ENCODE assay signal across 14 mouse cellular contexts in genomic region chr2:31727576-31728277, GRCm38 (mm10). TPM values are rescaled to one million over a fixed set of nuclear protein-coding genes. Genes with fewer than 3 reads are reported as not detected.
DNase-seq lines count a peak whose midpoint lies in the region; ATAC-seq and TF ChIP-seq lines count a peak whose summit lies in the region.
"Had no signal": no experiment of that assay in that cellular context is flagged by ENCODE, and none has a peak within 500 bp of the region (broad histone marks: within the 10 kb centered on the region; RNA-seq: fewer than 3 reads in every experiment).

No protein-coding gene starts in this region.

- no peak overlapping the region for H3K4me2 ChIP-seq in heart, embryonic 16.5 days (ENCODE audit: low read depth, low read length)
- H3K4me2 ChIP-seq in heart, embryonic 11.5 days: no peak overlapping the region
- no peak overlapping the region for H3K4me2 ChIP-seq in lung, embryonic 15.5 days
- H3K4me2 ChIP-seq in stomach, postnatal 0 days (replicated peaks; ENCODE audit: low read depth): no peak overlapping the region
- H3K4me2 ChIP-seq: liver, embryonic 15.5 days; stomach, embryonic 15.5 days had no signal

- H3K27ac ChIP-seq in heart, embryonic 16.5 days (ENCODE audit: low read length): peak overlapping the region; percentile 66
- H3K27ac ChIP-seq in heart, embryonic 11.5 days (ENCODE audit: low read depth, low read length): no peak overlapping the region
- H3K27ac ChIP-seq in lung, embryonic 15.5 days: 0 out of 2 replicates have a peak overlapping the region, but pooled peaks have one; percentile 26
- peak overlapping the region; percentile 45 for H3K27ac ChIP-seq in stomach, postnatal 0 days (replicated peaks)
- H3K27ac ChIP-seq: liver, embryonic 15.5 days; stomach, embryonic 15.5 days had no signal

- no peak overlapping the region for H3K9ac ChIP-seq in heart, embryonic 16.5 days (ENCODE audit: low read length)
- no peak overlapping the region for H3K9ac ChIP-seq in heart, embryonic 11.5 days (ENCODE audit: low read depth, low read length)
- no peak overlapping the region for H3K9ac ChIP-seq in lung, embryonic 15.5 days
- H3K9ac ChIP-seq in stomach, postnatal 0 days (ENCODE audit: low read length): no peak overlapping the region
- H3K9ac ChIP-seq: liver, embryonic 15.5 days; stomach, embryonic 15.5 days had no signal

- H3K36me3 ChIP-seq in heart, embryonic 16.5 days (ENCODE audit: control insufficient read depth, insufficient read depth): no peaks in the 10 kb centered on the region; the same call in 1 of the 2 replicates
- no peaks in the 10 kb centered on the region for H3K36me3 ChIP-seq in heart, embryonic 11.5 days (ENCODE audit: control insufficient read depth, insufficient read depth, low read length)
- H3K36me3 ChIP-seq in lung, embryonic 15.5 days: no peaks in the 10 kb centered on the region
- H3K36me3 ChIP-seq in stomach, postnatal 0 days (ENCODE audit: control insufficient read depth, insufficient read depth, low read length): no peaks in the 10 kb centered on the region
- H3K36me3 ChIP-seq: liver, embryonic 15.5 days; stomach, embryonic 15.5 days had no signal

- TF ChIP-seq EP300 in stomach, postnatal 0 days (optimal IDR thresholded peaks at IDR 0.05): no peak

- H3K27me3 ChIP-seq in heart, embryonic 16.5 days (ENCODE audit: control insufficient read depth, insufficient read depth, low read length): no peaks in the 10 kb centered on the region
- no peaks in the 10 kb centered on the region for H3K27me3 ChIP-seq in heart, embryonic 11.5 days (ENCODE audit: control insufficient read depth, insufficient read depth, low read length)
- H3K27me3 ChIP-seq in lung, embryonic 15.5 days: no peaks in the 10 kb centered on the region
- H3K27me3 ChIP-seq in stomach, postnatal 0 days (ENCODE audit: control insufficient read depth, insufficient read depth, low read length): no peaks in the 10 kb centered on the region
- H3K27me3 ChIP-seq: liver, embryonic 15.5 days; stomach, embryonic 15.5 days had no signal

- peaks cover 30% of the 10 kb centered on the region for H3K4me1 ChIP-seq in heart, embryonic 16.5 days (ENCODE audit: control insufficient read depth, insufficient read depth, low read length)
- peaks cover 26% of the 10 kb centered on the region for H3K4me1 ChIP-seq in heart, embryonic 11.5 days (ENCODE audit: control insufficient read depth, insufficient read depth, low read length)
- H3K4me1 ChIP-seq in lung, embryonic 15.5 days: peaks cover 9% of the 10 kb centered on the region
- H3K4me1 ChIP-seq in stomach, postnatal 0 days (replicated peaks; ENCODE audit: control insufficient read depth, insufficient read depth): 0 out of 2 replicates have a peak, but pooled peaks cover 2% of the 10 kb centered on the region

- DNase-seq in lung, postnatal 25 days (ENCODE audit: low spot score): no peak
- DNase-seq in brain, adult 2 months (ENCODE audit: low read depth, low spot score): peak; percentile 72
- no peak for DNase-seq in stomach, postnatal 0 days (ENCODE audit: low spot score)
- DNase-seq in retina, postnatal 1 day: no peak
- DNase-seq: adrenal gland, postnatal 25 days; cerebellum, adult 11-12 months; embryo, embryonic 11 days; heart, postnatal 10 days had no signal

- no peak for TF ChIP-seq CTCF in stomach, postnatal 0 days (IDR thresholded peaks at IDR 0.05; ENCODE audit: low read depth)

- ATAC-seq in heart, embryonic 16.5 days (replicated peaks; ENCODE audit: extremely low read depth, insufficient read depth, low FRiP score): no peak
- ATAC-seq in heart, embryonic 11.5 days (replicated peaks; ENCODE audit: insufficient number of reproducible peaks, low FRiP score, low TSS enrichment): no peak
- no peak for ATAC-seq in lung, embryonic 15.5 days (ENCODE audit: borderline replicate concordance, extremely low read depth, low FRiP score, low TSS enrichment)
- ATAC-seq in stomach, postnatal 0 days (ENCODE audit: low FRiP score, low TSS enrichment): no peak
- ATAC-seq: intestine, embryonic 16.5 days had no signal

- no peaks in the 10 kb centered on the region for H3K9me3 ChIP-seq in heart, embryonic 16.5 days (replicated peaks; ENCODE audit: control insufficient read depth, low read length)
- H3K9me3 ChIP-seq in heart, embryonic 11.5 days (replicated peaks; ENCODE audit: control insufficient read depth, low read length): no peaks in the 10 kb centered on the region
- H3K9me3 ChIP-seq in lung, embryonic 15.5 days: no peaks in the 10 kb centered on the region
- no peaks in the 10 kb centered on the region for H3K9me3 ChIP-seq in stomach, postnatal 0 days (ENCODE audit: control insufficient read depth, low read length)
- H3K9me3 ChIP-seq: liver, embryonic 15.5 days; stomach, embryonic 15.5 days had no signal

- WGBS in heart, embryonic 16.5 days: 58% methylated on average over 9 of the region's 9 CpGs
- 71% methylated on average over 9 of the region's 9 CpGs for WGBS in heart, embryonic 11.5 days (ENCODE audit: insufficient replicate concordance)
- 79% methylated on average over 9 of the region's 9 CpGs for WGBS in lung, embryonic 15.5 days
- 62% methylated on average over 9 of the region's 9 CpGs for WGBS in stomach, postnatal 0 days

- H3K4me3 ChIP-seq in heart, embryonic 16.5 days (ENCODE audit: low read length): no peak overlapping the region
- no peak overlapping the region for H3K4me3 ChIP-seq in heart, embryonic 11.5 days (ENCODE audit: low read depth, low read length)
- H3K4me3 ChIP-seq in lung, embryonic 15.5 days: no peak overlapping the region
- H3K4me3 ChIP-seq in stomach, postnatal 0 days (ENCODE audit: low read depth, low read length): no peak overlapping the region
- H3K4me3 ChIP-seq: liver, embryonic 15.5 days; stomach, embryonic 15.5 days had no signal

RNA-seq across cellular contexts. Expression of gene Abl1, which starts 39.6 kb away (rescaled TPM):
- 24.0 and 29.8 TPM in 2 replicates for polyA plus RNA-seq in heart, embryonic 16.5 days (2015; fragmentation: Nextera tagmentation; extraction: Ambion mirVana)
- 29.5 and 35.6 TPM in 2 replicates for polyA plus RNA-seq in heart, embryonic 11.5 days (2014; fragmentation: Nextera tagmentation; extraction: Ambion mirVana)
- 37.2 and 38.1 TPM in 2 replicates for polyA plus RNA-seq in lung, embryonic 15.5 days (2015; fragmentation: Nextera tagmentation; extraction: Ambion mirVana)
- 11.1 and 11.5 TPM in 2 replicates for polyA plus RNA-seq in stomach, postnatal 0 days (2015; fragmentation: Nextera tagmentation; extraction: Ambion mirVana)

RNA-seq across cellular contexts. Expression of gene Exosc2, which starts 57.2 kb away (rescaled TPM):
- 37.3 and 42.0 TPM in 2 replicates for polyA plus RNA-seq in heart, embryonic 16.5 days (2015; fragmentation: Nextera tagmentation; extraction: Ambion mirVana)
- 42.8 and 47.2 TPM in 2 replicates for polyA plus RNA-seq in heart, embryonic 11.5 days (2014; fragmentation: Nextera tagmentation; extraction: Ambion mirVana)
- polyA plus RNA-seq in lung, embryonic 15.5 days (2015; fragmentation: Nextera tagmentation; extraction: Ambion mirVana): 67.7 and 69.1 TPM in 2 replicates
- polyA plus RNA-seq in stomach, postnatal 0 days (2015; fragmentation: Nextera tagmentation; extraction: Ambion mirVana): 22.2 and 23.4 TPM in 2 replicates
